Mouse (Mus musculus) MEL (cell line): ENCODE data around the gene Spata32.
A peak's percentile ranks its signal among the peaks of the same experiment; 100 is the strongest.

Experiments
- CTCF ChIP-seq, 3 experiments: IDR thresholded peaks in 2 of 3; conservative IDR thresholded peaks in 1 of 3; 2 replicates each; pipeline ENCODE4 v1.5.1; 2011 to 2012; ENCODE audit warnings: low read length in 3 of 3, low read depth in 2 of 3, mild to moderate bottlenecking in 2 of 3, improper control_type of control experiment in 1 of 3, inconsistent platforms in 1 of 3, mixed read lengths in 1 of 3, moderate library complexity in 1 of 3; ENCODE audit not compliant: control insufficient read depth in 1 of 3, insufficient read depth in 1 of 3, poor library complexity in 1 of 3, severe bottlenecking in 1 of 3
- EP300 ChIP-seq, 2 experiments: IDR thresholded peaks; 2 replicates each; pipeline ENCODE4 v1.6.1; 2011; ENCODE audit warnings: improper control_type of control experiment in 2 of 2, low read length in 2 of 2, low read depth in 1 of 2, mild to moderate bottlenecking in 1 of 2
- HCFC1 ChIP-seq: IDR thresholded peaks from 2 replicates; pipeline ENCODE4 v1.6.1; 2012; ENCODE audit warnings: low read depth, mild to moderate bottlenecking, inconsistent platforms, low read length, improper control_type of control experiment, moderate library complexity
- MAX ChIP-seq: IDR thresholded peaks from 2 replicates; pipeline ENCODE4 v1.6.1; 2011; ENCODE audit warnings: low read length, improper control_type of control experiment
- MXI1 ChIP-seq: IDR thresholded peaks from 2 replicates; pipeline ENCODE4 v1.6.1; 2011; ENCODE audit warnings: mild to moderate bottlenecking, low read depth, low read length, improper control_type of control experiment
- MYC ChIP-seq: IDR thresholded peaks from 2 replicates; pipeline ENCODE4 v1.6.1; 2011; ENCODE audit warnings: low read depth, mild to moderate bottlenecking, low read length, improper control_type of control experiment, moderate library complexity
- NELFE ChIP-seq: IDR thresholded peaks from 2 replicates; pipeline ENCODE4 v1.6.1; 2011; ENCODE audit warnings: low read depth, low read length, improper control_type of control experiment
- SMC3 ChIP-seq: IDR thresholded peaks from 2 replicates; pipeline ENCODE4 v1.6.1; 2011; ENCODE audit warnings: low read depth, low read length, improper control_type of control experiment
- USF2 ChIP-seq, 2 experiments: IDR thresholded peaks; 2 replicates each; pipeline ENCODE4 v1.6.1; 2011 to 2012; ENCODE audit warnings: improper control_type of control experiment in 2 of 2, low read length in 2 of 2, borderline replicate concordance in 1 of 2, inconsistent platforms in 1 of 2, low read depth in 1 of 2, mild to moderate bottlenecking in 1 of 2; ENCODE audit not compliant: insufficient read depth in 1 of 2
- ZC3H11A ChIP-seq: IDR thresholded peaks from 2 replicates; pipeline ENCODE4 v1.6.1; 2012; ENCODE audit warnings: low read depth, mild to moderate bottlenecking, inconsistent platforms, low read length, improper control_type of control experiment

DNA sequence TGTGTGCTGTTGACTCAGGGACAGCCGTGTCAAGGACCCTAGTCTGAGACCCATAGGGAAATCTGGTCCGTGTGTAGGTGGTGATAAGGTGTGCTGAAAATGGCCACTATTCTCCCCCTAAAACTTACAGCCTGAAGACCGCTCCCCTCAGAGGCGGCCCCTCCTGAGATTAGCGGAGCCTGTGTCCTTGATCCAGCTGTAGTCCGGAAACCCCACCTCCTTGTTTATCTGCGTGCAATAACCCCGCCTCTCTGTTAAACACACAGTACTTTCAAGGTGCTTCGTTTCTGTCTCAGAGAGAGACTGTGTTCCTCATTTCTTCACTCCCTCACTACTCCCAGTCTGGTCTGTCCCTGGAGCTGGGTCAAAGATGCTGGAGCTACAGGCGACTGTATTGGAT, 53.8 kb downstream of the Spata32 start:
- no peak for TF ChIP-seq CTCF (IDR thresholded peaks at IDR 0.05 in 2 of 3, conservative IDR thresholded peaks at IDR 0.05 in 1 of 3; ENCODE audit: control insufficient read depth in 1 of 3, insufficient read depth in 1 of 3, low read depth in 2 of 3, low read length in 3 of 3, poor library complexity in 1 of 3, severe bottlenecking in 1 of 3)
- TF ChIP-seq NELFE = no peak
- TF ChIP-seq SMC3 = no peak
- TF ChIP-seq EP300 (IDR thresholded peaks at IDR 0.05; ENCODE audit: low read depth in 1 of 2, low read length in 2 of 2) = 0 out of 4 replicates have a peak, but pooled peaks of 1 of the 2 experiments have one; percentile 20
- TF ChIP-seq MAX = no peak
- TF ChIP-seq ZC3H11A = no peak
- no peak for TF ChIP-seq MYC
- peak; percentile 43 for TF ChIP-seq MXI1
- no peak for TF ChIP-seq USF2 (IDR thresholded peaks at IDR 0.05; ENCODE audit: borderline replicate concordance in 1 of 2, insufficient read depth in 1 of 2, low read depth in 1 of 2, low read length in 2 of 2)
- TF ChIP-seq HCFC1 = peak; percentile 66; the same call in 1 of the 2 replicates
